Mouse (Mus musculus): ENCODE results near the gene Tat. TPM values are rescaled to one million over a fixed set of nuclear protein-coding genes. Genes with fewer than 3 reads are reported as not detected.

Tat gene
- total and polyA plus RNA-seq, 3 experiments, result not detected

GRCm38 (mm10) chr8:110036156-110036555, 45.9 kb downstream of the Tat start:
- no peaks in the 10 kb centered on the region for H3K4me1 ChIP-seq (ENCODE audit: control insufficient read depth in 1 of 2, insufficient read depth in 2 of 2, low read length in 2 of 2)
- no peak overlapping the region for H3K27ac ChIP-seq (ENCODE audit: control insufficient read depth, low read depth, low read length)
- no peaks in the 10 kb centered on the region for H3K79me2 ChIP-seq (ENCODE audit: control insufficient read depth, insufficient read depth, low read length, poor library complexity)
- no peaks in the 10 kb centered on the region for H3K36me3 ChIP-seq (ENCODE audit: control insufficient read depth in 1 of 2, insufficient read depth in 2 of 2, low read length in 2 of 2)
- TF ChIP-seq TBP (IDR thresholded peaks at IDR 0.05; ENCODE audit: low read depth, low read length) (no peak), MYC (IDR thresholded peaks at IDR 0.05; ENCODE audit: low read depth, low read length) (no peak), BHLHE40 (IDR thresholded peaks at IDR 0.05; ENCODE audit: borderline replicate concordance, low read depth, low read length) (no peak), RCOR1 (IDR thresholded peaks at IDR 0.05; ENCODE audit: low read depth, low read length) (no peak), UBTF (IDR thresholded peaks at IDR 0.05; ENCODE audit: borderline replicate concordance, insufficient read depth, low read depth, low read length) (no peak), JUND (IDR thresholded peaks at IDR 0.05; ENCODE audit: low read depth, low read length) (no peak), HCFC1 (IDR thresholded peaks at IDR 0.05; ENCODE audit: low read depth, low read length) (no peak)
- no peaks in the 10 kb centered on the region for H3K27me3 ChIP-seq (ENCODE audit: control insufficient read depth in 1 of 2, insufficient read depth in 2 of 2, low read length in 2 of 2)
- DNase-seq (ENCODE audit: low read depth, low spot score), result no peak
- no peaks in the 10 kb centered on the region for H3K9me3 ChIP-seq (replicated peaks; ENCODE audit: insufficient read depth, low read length)
- no peak overlapping the region for H3K4me3 ChIP-seq (ENCODE audit: control insufficient read depth in 1 of 2, insufficient read depth in 1 of 2, low read depth in 2 of 2, low read length in 2 of 2)
- H3K9ac ChIP-seq (ENCODE audit: control insufficient read depth, low read depth, low read length, poor library complexity, severe bottlenecking), result no peak overlapping the region

DNA sequence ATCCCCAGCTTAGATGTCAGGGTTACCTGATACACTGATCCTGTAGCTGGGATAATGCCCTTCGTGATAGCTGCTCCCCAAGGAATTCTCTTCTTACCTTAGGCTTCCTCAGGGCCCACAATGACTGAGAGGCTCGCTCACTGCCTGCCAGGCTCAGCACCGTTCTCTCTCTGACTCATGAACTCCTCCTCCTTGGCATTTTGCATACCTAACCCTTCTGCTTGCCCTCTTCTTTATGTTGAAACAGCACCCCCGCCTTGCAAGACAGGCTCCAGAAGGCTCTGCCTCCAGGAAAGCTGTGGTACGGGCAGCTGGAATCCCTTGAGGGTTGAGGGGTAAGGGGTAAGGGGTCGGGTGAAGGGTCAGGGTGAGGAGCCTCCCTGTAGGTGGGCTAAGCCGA, 49.0 kb downstream of the Tat start:
- H3K27ac ChIP-seq (ENCODE audit: control insufficient read depth, low read depth, low read length), result no peak overlapping the region
- no peaks in the 10 kb centered on the region for H3K27me3 ChIP-seq (ENCODE audit: control insufficient read depth in 1 of 2, insufficient read depth in 2 of 2, low read length in 2 of 2)
- no peak for DNase-seq (ENCODE audit: low read depth, low spot score)
- H3K79me2 ChIP-seq (ENCODE audit: control insufficient read depth, insufficient read depth, low read length, poor library complexity), result no peaks in the 10 kb centered on the region
- H3K9ac ChIP-seq (ENCODE audit: control insufficient read depth, low read depth, low read length, poor library complexity, severe bottlenecking), result no peak overlapping the region
- no peaks in the 10 kb centered on the region for H3K4me1 ChIP-seq (ENCODE audit: control insufficient read depth in 1 of 2, insufficient read depth in 2 of 2, low read length in 2 of 2)
- no peak overlapping the region for H3K4me3 ChIP-seq (ENCODE audit: control insufficient read depth in 1 of 2, insufficient read depth in 1 of 2, low read depth in 2 of 2, low read length in 2 of 2)
- no peak for TF ChIP-seq USF1 (IDR thresholded peaks at IDR 0.05; ENCODE audit: low read depth, low read length)
- no peak for TF ChIP-seq ETS1 (IDR thresholded peaks at IDR 0.05; ENCODE audit: low read depth, low read length)
- no peak for TF ChIP-seq MYB (IDR thresholded peaks at IDR 0.05; ENCODE audit: low read depth, low read length)
- TF ChIP-seq KAT2A (conservative IDR thresholded peaks at IDR 0.05; ENCODE audit: low read depth, low read length), result no peak
- TF ChIP-seq JUND (IDR thresholded peaks at IDR 0.05; ENCODE audit: low read depth, low read length), result no peak
- no peak for TF ChIP-seq HCFC1 (IDR thresholded peaks at IDR 0.05; ENCODE audit: low read depth, low read length)
- TF ChIP-seq ELF1 (IDR thresholded peaks at IDR 0.05; ENCODE audit: low read depth, low read length), result no peak
- TF ChIP-seq CHD2 (IDR thresholded peaks at IDR 0.05; ENCODE audit: low read length), result no peak
- TF ChIP-seq MAX (IDR thresholded peaks at IDR 0.05; ENCODE audit: low read length), result no peak
- no peak for TF ChIP-seq MAZ (IDR thresholded peaks at IDR 0.05; ENCODE audit: low read depth, low read length)
- no peak for TF ChIP-seq EP300 (IDR thresholded peaks at IDR 0.05; ENCODE audit: low read depth in 1 of 2, low read length in 2 of 2)
- no peak for TF ChIP-seq POLR2AphosphoS2 (IDR thresholded peaks at IDR 0.05; ENCODE audit: low read length)
- H3K36me3 ChIP-seq (ENCODE audit: control insufficient read depth in 1 of 2, insufficient read depth in 2 of 2, low read length in 2 of 2), result no peaks in the 10 kb centered on the region
- no peaks in the 10 kb centered on the region for H3K9me3 ChIP-seq (replicated peaks; ENCODE audit: insufficient read depth, low read length)
